Mouse (Mus musculus) olfactory bulb, adult 2 months (tissue): ENCODE measurements around the gene Spint3.

Experiments used
- CTCF ChIP-seq: fragments of 200-500 bp; IDR thresholded peaks from 2 replicates; pipeline ENCODE4 v1.5.1; 2012; ENCODE audit warnings: low read depth, mild to moderate bottlenecking, low read length, moderate library complexity; ENCODE audit not compliant: insufficient read depth
- POLR2A ChIP-seq: fragments of 200-500 bp; IDR thresholded peaks from 2 replicates; pipeline ENCODE4 v1.6.1; 2012; ENCODE audit warnings: mild to moderate bottlenecking, low read depth, low read length, moderate library complexity; ENCODE audit not compliant: insufficient read depth

DNA sequence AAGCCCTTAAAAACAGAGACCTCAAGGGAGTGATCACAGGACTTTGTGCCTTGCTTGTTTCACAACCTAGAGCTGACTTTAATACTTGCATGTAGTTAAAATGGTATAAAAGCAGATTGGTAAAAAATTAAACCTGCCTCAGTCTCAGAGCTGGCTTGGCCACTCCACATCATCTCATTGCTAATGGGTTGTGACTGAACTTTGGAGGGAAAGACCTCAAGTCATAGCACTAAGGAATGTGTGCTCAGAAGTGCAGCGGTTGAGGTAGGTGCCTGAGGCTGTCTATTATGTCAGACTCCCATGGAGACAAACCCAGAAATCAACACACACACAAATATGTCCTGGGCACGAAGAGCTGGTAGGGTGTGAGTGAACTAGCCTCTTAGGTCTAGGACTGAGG lies 29.5 kb downstream of the Spint3 start:
- TF ChIP-seq CTCF (no peak), POLR2A (no peak)
